Mouse (Mus musculus) CH12.LX (cell line): ENCODE data around the gene Ccdc6.

Experiments
- BHLHE40 ChIP-seq: IDR thresholded peaks from 2 replicates; pipeline ENCODE4 v1.6.1; 2011; ENCODE audit warnings: mild to moderate bottlenecking, low read depth, low read length, improper control_type of control experiment
- CHD1 ChIP-seq: IDR thresholded peaks from 2 replicates; pipeline ENCODE4 v1.6.1; 2012; ENCODE audit warnings: low read depth, low read length, improper control_type of control experiment, inconsistent platforms
- CHD2 ChIP-seq: IDR thresholded peaks from 2 replicates; pipeline ENCODE4 v1.6.1; 2011; ENCODE audit warnings: low read length, improper control_type of control experiment
- CTCF ChIP-seq, 2 experiments: IDR thresholded peaks in 1 of 2; conservative IDR thresholded peaks in 1 of 2; 2 replicates each; pipeline ENCODE4 v1.5.1; 2011 to 2012; ENCODE audit warnings: low read depth in 2 of 2, low read length in 2 of 2, improper control_type of control experiment in 1 of 2, inconsistent platforms in 1 of 2, mild to moderate bottlenecking in 1 of 2, moderate library complexity in 1 of 2
- ELF1 ChIP-seq: IDR thresholded peaks from 2 replicates; pipeline ENCODE4 v1.6.1; 2014; ENCODE audit warnings: low read depth, mild to moderate bottlenecking, inconsistent platforms, low read length, improper control_type of control experiment
- EP300 ChIP-seq: IDR thresholded peaks from 2 replicates; pipeline ENCODE4 v1.6.1; 2011; ENCODE audit warnings: low read length, improper control_type of control experiment
- GABPA ChIP-seq: IDR thresholded peaks from 2 replicates; pipeline ENCODE4 v1.6.1; 2012; ENCODE audit warnings: low read depth, low read length, improper control_type of control experiment, inconsistent platforms; ENCODE audit not compliant: insufficient replicate concordance
- JUN ChIP-seq: IDR thresholded peaks from 2 replicates; pipeline ENCODE4 v1.6.1; 2011; ENCODE audit warnings: low read depth, mild to moderate bottlenecking, low read length, improper control_type of control experiment, moderate library complexity; ENCODE audit not compliant: insufficient read depth
- JUND ChIP-seq: conservative IDR thresholded peaks from 2 replicates; pipeline ENCODE4 v1.6.1; 2011; ENCODE audit warnings: low read depth, low read length, improper control_type of control experiment
- NRF1 ChIP-seq: IDR thresholded peaks from 2 replicates; pipeline ENCODE4 v1.6.1; 2014; ENCODE audit warnings: low read depth, mild to moderate bottlenecking, inconsistent platforms, low read length, improper control_type of control experiment, moderate library complexity
- POLR2A ChIP-seq: IDR thresholded peaks from 2 replicates; pipeline ENCODE4 v1.6.1; 2011; ENCODE audit warnings: low read depth, mild to moderate bottlenecking, improper control_type of control experiment, low read length
- POLR2AphosphoS2 ChIP-seq: IDR thresholded peaks from 2 replicates; pipeline ENCODE4 v1.6.1; 2011; ENCODE audit warnings: low read depth, low read length, improper control_type of control experiment
- SIN3A ChIP-seq: IDR thresholded peaks from 2 replicates; pipeline ENCODE4 v1.6.1; 2012; ENCODE audit warnings: low read length, improper control_type of control experiment, inconsistent platforms
- TBP ChIP-seq: conservative IDR thresholded peaks from 2 replicates; pipeline ENCODE4 v1.6.1; 2011; ENCODE audit warnings: low read depth, low read length, improper control_type of control experiment

GRCm38 (mm10) chr10:70080908-70081307 is 16.0 kb upstream of the Ccdc6 start:
- TF ChIP-seq SIN3A (no peak), CTCF (conservative IDR thresholded peaks at IDR 0.05 in 1 of 2, IDR thresholded peaks at IDR 0.05 in 1 of 2; ENCODE audit: low read depth in 2 of 2, low read length in 2 of 2) (no peak), GABPA (no peak), CHD2 (no peak), TBP (no peak), POLR2A (no peak), EP300 (no peak), BHLHE40 (no peak), ELF1 (no peak), POLR2AphosphoS2 (no peak), JUN (no peak), CHD1 (no peak), NRF1 (no peak), JUND (no peak)
